Mouse (Mus musculus) brain, adult 2 months (tissue): ENCODE data around the gene Taf4.
A peak's percentile ranks its signal among the peaks of the same experiment; 100 is the strongest.

ENCODE experiments used
- DNase-seq: peaks from one replicate; pipeline ENCODE4 v3.0.0; 2011; ENCODE audit warnings: low read depth, low spot score

Gene Taf4

GRCm38 (mm10) chr2:179982715-179983114, 6.3 kb upstream of the Taf4 start:
- no peak for DNase-seq

- no peak for DNase-seq
Measured at GRCm38 (mm10) chr2:179980616-179981015, 4.2 kb upstream of the Taf4 start.

- DNase-seq = peak; percentile 88
Measured at GRCm38 (mm10) chr2:179979836-179980235, 3.4 kb upstream of the Taf4 start.

- DNase-seq = no peak
Measured at GRCm38 (mm10) chr2:179978250-179978649, 1.8 kb upstream of the Taf4 start.

- peak; percentile 69 for DNase-seq
Measured at GRCm38 (mm10) chr2:179977344-179978025, 1.0 kb upstream of the Taf4 start.

GRCm38 (mm10) chr2:179976295-179976627, 185 bp downstream of the Taf4 start:
- DNase-seq = no peak

GRCm38 (mm10) chr2:179975851-179976250, 595 bp downstream of the Taf4 start:
- DNase-seq = no peak

GRCm38 (mm10) chr2:179974651-179975471, 1.6 kb downstream of the Taf4 start:
- DNase-seq = no peak

GRCm38 (mm10) chr2:179973871-179974628, 2.4 kb downstream of the Taf4 start:
- peak; percentile 69 for DNase-seq

GRCm38 (mm10) chr2:179972406-179972805, 4.0 kb downstream of the Taf4 start:
- DNase-seq = no peak

GRCm38 (mm10) chr2:179971891-179972290, 4.6 kb downstream of the Taf4 start:
- no peak for DNase-seq

GRCm38 (mm10) chr2:179969137-179969536, 7.3 kb downstream of the Taf4 start:
- no peak for DNase-seq

GRCm38 (mm10) chr2:179967633-179968032, 8.8 kb downstream of the Taf4 start:
- no peak for DNase-seq

- peak; percentile 53 for DNase-seq
Measured at GRCm38 (mm10) chr2:179961420-179961819, 15.0 kb downstream of the Taf4 start.

GRCm38 (mm10) chr2:179960327-179960726, 16.1 kb downstream of the Taf4 start:
- DNase-seq = no peak

- DNase-seq = no peak
Measured at GRCm38 (mm10) chr2:179959391-179959790, 17.1 kb downstream of the Taf4 start.

GRCm38 (mm10) chr2:179951542-179952524, 24.6 kb downstream of the Taf4 start:
- peak; percentile 54 for DNase-seq

- DNase-seq = peak; percentile 30
Measured at GRCm38 (mm10) chr2:179948820-179949219, 27.6 kb downstream of the Taf4 start.

GRCm38 (mm10) chr2:179947607-179948006, 28.8 kb downstream of the Taf4 start:
- peak; percentile 51 for DNase-seq

- DNase-seq = no peak
Measured at GRCm38 (mm10) chr2:179946496-179946895, 29.9 kb downstream of the Taf4 start.

- no peak for DNase-seq
Measured at GRCm38 (mm10) chr2:179945051-179945450, 31.4 kb downstream of the Taf4 start.
